Mouse (Mus musculus) cerebellum, postnatal 10 days (tissue): ENCODE data around the gene Sf3b6.

Source experiments
- DNase-seq, 2 experiments: peaks; one replicate each; pipeline ENCODE4 v3.0.0; 2021; ENCODE audit warnings: mixed read lengths in 2 of 2

Sf3b6 gene

DNA sequence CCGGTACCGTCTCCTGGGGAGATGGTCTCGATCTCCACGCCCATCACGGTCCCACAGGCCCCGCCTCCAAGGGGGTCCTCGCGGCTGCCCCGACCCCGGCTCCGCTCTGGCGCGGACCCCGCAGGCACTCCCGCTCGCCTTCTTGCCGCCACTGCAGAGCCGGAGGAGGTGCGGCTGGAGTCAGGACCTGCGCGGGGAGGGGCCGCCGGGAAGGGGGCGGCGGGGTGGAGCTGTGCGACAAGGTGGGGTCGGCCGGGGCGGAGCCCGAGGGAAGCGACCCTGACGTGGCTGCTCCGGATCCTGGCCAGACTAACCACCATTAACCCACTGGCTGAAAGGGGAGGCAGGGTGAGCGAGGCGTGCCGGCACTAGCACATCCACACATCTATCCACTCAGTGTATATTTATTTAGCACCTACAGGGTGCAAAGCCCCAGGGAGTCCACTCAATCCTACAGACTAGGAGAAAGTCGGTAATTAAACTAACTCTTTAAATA lies 24.1 kb downstream of the Sf3b6 start, which contains the start of gene Fkbp1b:
Gene Fkbp1b (minus strand): TSS at position 200 of the 496 bp plus-strand sequence.
- DNase-seq = peak; percentile 82 to 89

GRCm38 (mm10) chr12:4842456-4842855 lies 25.1 kb downstream of the Sf3b6 start:
- DNase-seq = no peak

- DNase-seq = peak; percentile 89 to 93
Observed at GRCm38 (mm10) chr12:4842890-4843597, 25.7 kb downstream of the Sf3b6 start, which contains the start of gene Wdcp. Gene Wdcp, plus strand, starts transcription at chr12:4843303.

- DNase-seq = peak; percentile 44 to 54
Observed at GRCm38 (mm10) chr12:4843741-4844140, 26.4 kb downstream of the Sf3b6 start.

- DNase-seq = peak in 1 of 2 experiments; percentile 29
Observed at GRCm38 (mm10) chr12:4856160-4856559, 38.8 kb downstream of the Sf3b6 start.

GRCm38 (mm10) chr12:4856834-4857233 lies 39.5 kb downstream of the Sf3b6 start:
- DNase-seq = no peak

DNA sequence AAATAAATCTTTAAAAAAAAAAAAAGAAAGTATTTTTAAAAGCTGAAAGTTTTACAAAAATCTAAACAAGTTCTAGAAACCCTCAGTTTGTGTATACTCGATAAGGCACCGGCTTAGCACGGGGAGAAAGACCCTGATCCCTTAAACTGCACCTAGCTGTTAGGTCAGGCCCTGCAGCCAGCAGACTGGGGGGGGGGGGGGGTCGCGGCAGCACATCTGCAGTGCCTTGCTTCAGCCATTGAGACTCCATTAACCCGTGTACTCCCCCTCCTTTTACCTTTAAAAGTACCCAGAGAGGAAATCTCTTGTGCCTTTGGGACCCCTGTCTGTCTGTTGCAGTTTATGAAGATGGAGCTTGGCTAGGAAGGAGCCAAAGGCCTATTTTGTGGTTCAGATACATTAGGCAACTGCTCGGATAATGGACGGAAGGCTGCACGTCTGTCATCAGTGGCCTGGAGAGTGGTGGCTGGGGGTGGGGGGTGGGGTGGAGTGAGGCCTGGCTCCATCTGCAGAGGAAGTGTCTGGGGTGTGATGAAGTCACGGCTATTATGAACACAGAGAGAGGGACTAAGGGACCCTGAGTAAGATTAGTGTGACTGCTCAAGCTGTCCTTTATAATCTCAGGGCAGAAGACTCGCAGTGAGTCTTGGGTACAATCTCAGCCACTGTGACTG lies 42.0 kb downstream of the Sf3b6 start:
- DNase-seq = no peak

DNA sequence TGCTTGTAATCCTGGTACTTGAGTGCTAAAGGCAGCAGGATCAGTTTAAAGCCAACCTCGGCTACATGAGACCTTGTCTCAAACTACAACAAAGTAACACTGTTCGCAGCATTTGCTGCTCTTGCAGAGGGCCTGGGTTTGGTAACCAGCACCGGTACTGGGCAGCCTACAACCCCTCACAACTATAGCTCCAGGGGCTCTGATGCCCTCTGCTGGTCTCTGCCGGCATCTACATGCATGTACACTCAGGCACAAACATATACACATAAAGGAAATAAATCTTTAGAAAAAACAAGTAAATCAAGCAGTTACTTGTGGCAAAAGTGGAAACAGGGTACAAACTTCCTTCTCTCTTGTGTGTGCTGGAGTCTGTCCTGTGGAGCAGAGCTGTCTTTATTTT lies 45.3 kb downstream of the Sf3b6 start:
- DNase-seq = no peak

- peak; percentile 65 to 75 for DNase-seq
Observed at GRCm38 (mm10) chr12:4863654-4864337, 46.5 kb downstream of the Sf3b6 start.

DNA sequence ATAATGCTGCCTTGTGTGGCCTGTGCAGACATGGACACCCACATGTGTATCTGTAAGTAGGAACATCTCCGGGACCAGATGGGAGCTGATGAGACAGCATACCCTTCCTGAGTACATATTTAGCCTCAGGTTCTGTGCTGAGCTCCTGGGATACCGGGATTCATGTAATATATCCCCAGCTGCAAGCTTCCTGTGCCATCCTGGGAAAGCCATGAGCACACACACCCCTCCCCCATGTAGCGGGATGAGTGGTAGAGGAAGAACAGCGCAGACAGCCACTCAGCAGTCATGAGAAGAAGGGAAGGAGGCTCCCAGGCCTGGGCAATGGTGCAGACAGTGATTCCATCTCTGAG lies 47.0 kb downstream of the Sf3b6 start:
- no peak for DNase-seq

GRCm38 (mm10) chr12:4868924-4869323 lies 51.6 kb downstream of the Sf3b6 start:
- DNase-seq = no peak

- DNase-seq = no peak
Observed at GRCm38 (mm10) chr12:4871260-4871659, 53.9 kb downstream of the Sf3b6 start.

DNA sequence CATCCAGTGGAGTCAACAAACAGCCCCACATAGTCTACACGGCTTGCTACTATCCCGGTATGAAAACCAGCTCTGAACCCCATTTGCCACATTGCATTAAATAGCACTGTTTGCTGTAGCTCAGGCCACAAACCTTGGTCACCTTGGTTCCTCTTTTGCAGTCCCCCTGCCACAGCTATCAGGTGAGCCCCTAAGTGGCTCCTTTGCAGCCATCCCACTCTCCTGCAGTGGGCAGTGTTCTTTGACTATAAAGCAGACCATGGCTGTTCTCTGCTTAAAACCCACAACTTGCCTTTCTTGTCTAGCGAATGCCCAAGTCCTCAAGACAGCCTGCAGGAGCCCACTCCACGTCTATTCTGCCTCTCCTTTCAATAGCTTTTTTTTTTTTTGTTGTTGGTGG lies 54.9 kb downstream of the Sf3b6 start:
- no peak for DNase-seq

- DNase-seq = no peak
Observed at GRCm38 (mm10) chr12:4872983-4873477, 55.7 kb downstream of the Sf3b6 start.

DNA sequence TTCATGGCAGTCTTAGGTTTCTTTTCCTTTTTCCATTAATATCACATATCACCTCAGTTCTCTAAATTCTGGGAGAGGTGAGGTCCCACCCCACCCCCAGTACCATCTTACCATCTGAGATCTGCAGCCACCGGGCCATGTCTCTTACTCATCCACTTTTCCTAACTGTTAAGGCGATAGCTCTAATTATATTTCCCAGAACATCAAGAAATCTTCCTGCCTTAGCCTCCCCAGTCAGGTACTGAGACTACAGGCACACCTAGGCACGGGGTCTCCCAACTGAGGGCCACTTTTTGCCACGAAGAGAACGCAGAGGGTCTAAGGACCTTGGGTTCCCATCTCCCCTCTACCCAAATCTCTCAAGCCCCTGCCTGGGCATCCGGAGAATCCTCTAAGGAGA lies 56.2 kb downstream of the Sf3b6 start:
- DNase-seq = no peak

DNA sequence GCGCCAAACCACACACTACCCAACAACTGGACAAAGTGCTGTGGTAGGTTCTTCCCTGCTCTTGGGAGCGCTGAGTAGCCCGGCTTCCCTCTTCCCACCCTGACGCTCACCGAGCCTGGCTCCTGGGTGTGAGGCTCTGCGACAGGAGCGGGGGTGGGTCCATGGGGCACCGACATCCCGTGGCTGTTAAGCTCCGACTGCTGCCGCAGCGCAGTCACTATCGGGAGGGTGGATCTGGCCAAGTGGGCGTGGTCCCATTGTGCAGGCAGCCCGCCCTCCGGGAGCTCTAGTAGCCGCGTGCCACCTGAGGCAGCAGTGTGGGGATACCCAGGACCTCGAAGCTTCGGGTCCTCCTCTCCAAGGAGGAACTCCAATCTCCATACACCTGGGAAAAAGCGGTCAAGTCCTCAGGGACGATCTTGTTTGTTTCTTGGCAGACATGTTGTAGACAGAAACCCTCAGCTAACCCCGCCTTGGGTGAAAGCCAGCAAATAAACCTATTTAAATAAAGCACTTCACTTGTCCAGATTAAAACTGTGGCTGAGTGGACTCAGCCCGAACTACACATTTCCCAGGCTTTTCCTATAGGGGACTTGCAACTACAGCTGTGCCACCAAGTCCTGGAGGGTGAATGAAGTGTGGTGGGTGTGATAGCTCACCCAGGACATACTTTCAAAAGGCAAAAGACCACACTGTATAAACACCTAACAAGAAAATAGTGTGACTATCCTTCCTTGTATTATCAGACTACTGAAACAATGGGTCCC lies 57.0 kb downstream of the Sf3b6 start, which contains the start of gene Mfsd2b:
Gene Mfsd2b (minus strand): TSS at position 199 of the 767 bp plus-strand sequence.
- DNase-seq = peak; percentile 69 to 76

- no peak for DNase-seq
Observed at GRCm38 (mm10) chr12:4875623-4876022, 58.3 kb downstream of the Sf3b6 start.
